24 mouse cellular contexts compared by ENCODE assay signal in the genomic region with DNA sequence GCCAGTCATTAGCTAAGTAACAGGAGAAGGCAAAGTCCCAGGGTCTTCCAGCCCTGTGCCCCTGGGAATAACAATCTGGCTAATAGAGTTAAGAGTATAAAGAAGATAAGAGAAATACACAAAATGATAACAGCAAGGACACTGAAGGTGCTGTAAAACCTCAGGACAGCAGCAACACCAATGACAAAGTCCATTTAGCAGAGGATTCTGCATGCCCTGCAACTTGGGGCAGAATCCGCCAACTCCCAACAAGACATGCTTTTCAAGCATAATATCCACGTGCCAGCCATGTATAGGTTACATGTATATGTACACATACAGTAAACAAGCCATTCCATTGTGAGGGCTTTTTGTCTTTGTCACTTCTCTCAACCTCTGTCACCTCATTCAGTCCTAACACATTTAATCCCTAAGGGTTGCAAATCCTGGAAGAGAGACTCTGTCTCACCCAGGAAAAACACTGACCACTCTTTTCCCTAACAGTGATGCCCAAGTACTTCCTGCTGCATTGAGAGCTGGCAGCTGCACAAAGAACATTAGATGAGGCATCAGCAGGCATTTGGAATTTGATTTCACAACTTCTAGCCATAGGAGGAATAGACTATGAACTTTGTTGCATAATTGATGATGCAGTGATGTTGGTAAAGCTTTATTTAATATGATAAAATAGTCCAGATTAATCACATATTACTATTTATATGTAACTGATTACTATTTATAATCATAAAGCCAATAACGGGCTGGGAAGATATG.
DNase-seq lines count a peak whose midpoint lies in the region; ATAC-seq and TF ChIP-seq lines count a peak whose summit lies in the region.
"Had no signal": no experiment of that assay in that cellular context is flagged by ENCODE, and none has a peak within 500 bp of the region (broad histone marks: within the 10 kb centered on the region; RNA-seq: fewer than 3 reads in every experiment).

No protein-coding gene starts in this region.

- ATAC-seq in Patski, result peak; percentile 51
- peak; percentile 80 for ATAC-seq in intestine, embryonic 15.5 days
- ATAC-seq in neural tube, embryonic 15.5 days (ENCODE audit: low FRiP score), result no peak
- ATAC-seq: CD4-positive, CD25-positive, alpha-beta regulatory T cell, adult 4 months; forebrain, embryonic 13.5 days had no signal

- H3K9me3 ChIP-seq in intestine, embryonic 15.5 days, result no peaks in the 10 kb centered on the region
- H3K9me3 ChIP-seq in neural tube, embryonic 15.5 days (replicated peaks), result no peaks in the 10 kb centered on the region
- H3K9me3 ChIP-seq: embryonic facial prominence, embryonic 15.5 days; forebrain, embryonic 13.5 days; G1E; heart, embryonic 15.5 days had no signal

- no peaks in the 10 kb centered on the region for H3K27me3 ChIP-seq in Patski
- H3K27me3 ChIP-seq in intestine, embryonic 15.5 days (replicated peaks), result no peaks in the 10 kb centered on the region
- H3K27me3 ChIP-seq in small intestine, adult 2 months (ENCODE audit: control insufficient read depth, insufficient read depth, low read length), result no peaks in the 10 kb centered on the region
- H3K27me3 ChIP-seq in neural tube, embryonic 15.5 days (replicated peaks), result no peaks in the 10 kb centered on the region
- H3K27me3 ChIP-seq: embryonic facial prominence, embryonic 15.5 days; forebrain, embryonic 13.5 days; heart, embryonic 15.5 days had no signal

- no peak for TF ChIP-seq POLR2A in small intestine, adult 2 months (IDR thresholded peaks at IDR 0.05; ENCODE audit: low read depth, low read length)

- H3K4me3 ChIP-seq in intestine, embryonic 15.5 days (replicated peaks), result no peak overlapping the region
- H3K4me3 ChIP-seq in small intestine, adult 2 months (ENCODE audit: low read depth, low read length), result no peak overlapping the region
- no peak overlapping the region for H3K4me3 ChIP-seq in neural tube, embryonic 15.5 days (replicated peaks)
- H3K4me3 ChIP-seq: embryonic facial prominence, embryonic 15.5 days; erythroblast, embryonic 14.5 days; forebrain, embryonic 13.5 days; heart, adult 2 months; heart, embryonic 15.5 days had no signal

- no peaks in the 10 kb centered on the region for H3K4me1 ChIP-seq in intestine, embryonic 15.5 days (replicated peaks)
- H3K4me1 ChIP-seq in small intestine, adult 2 months (ENCODE audit: control insufficient read depth, insufficient read depth, insufficient read length, low read length), result peaks cover 21% of the 10 kb centered on the region; the same call in 1 of the 2 replicates
- H3K4me1 ChIP-seq in neural tube, embryonic 15.5 days, result no peaks in the 10 kb centered on the region
- H3K4me1 ChIP-seq: embryonic facial prominence, embryonic 15.5 days; forebrain, embryonic 13.5 days; heart, embryonic 15.5 days had no signal

- no peak for TF ChIP-seq CTCF in Patski (IDR thresholded peaks at IDR 0.05)
- TF ChIP-seq CTCF in small intestine, adult 2 months (IDR thresholded peaks at IDR 0.05; ENCODE audit: extremely low read depth, insufficient read length, insufficient replicate concordance, low read depth, low read length), result no peak

- peak; percentile 82 for DNase-seq in 3T3-L1 (ENCODE audit: low read depth, low spot score)
- DNase-seq in Patski (ENCODE audit: low read depth, low spot score), result no peak
- no peak for DNase-seq in adrenal gland, postnatal 36 days
- DNase-seq in kidney, postnatal 36 days, result no peak
- DNase-seq: adrenal gland, adult 2 months; adrenal gland, postnatal 25 days; cerebellum, adult 2 months; cerebellum, postnatal 14 days; embryo, embryonic 11 days; gastrocnemius, postnatal 36 days; heart, adult 2 months; heart, postnatal 14 days; kidney, adult 18-20 months had no signal

- H3K4me2 ChIP-seq in intestine, embryonic 15.5 days (replicated peaks), result no peak overlapping the region
- H3K4me2 ChIP-seq in neural tube, embryonic 15.5 days, result no peak overlapping the region
- H3K4me2 ChIP-seq: embryonic facial prominence, embryonic 15.5 days; forebrain, embryonic 13.5 days; heart, embryonic 11.5 days; heart, embryonic 15.5 days; hindbrain, embryonic 14.5 days had no signal

- CTCF ChIA-PET in Patski (lab: Charles Lee), result no interaction called here

- H3K36me3 ChIP-seq in intestine, embryonic 15.5 days, result no peaks in the 10 kb centered on the region
- no peaks in the 10 kb centered on the region for H3K36me3 ChIP-seq in small intestine, adult 2 months (ENCODE audit: control insufficient read depth, insufficient read depth, low read length)
- H3K36me3 ChIP-seq in neural tube, embryonic 15.5 days, result no peaks in the 10 kb centered on the region
- H3K36me3 ChIP-seq: embryonic facial prominence, embryonic 15.5 days; G1E; heart, embryonic 15.5 days had no signal

- no peak overlapping the region for H3K9ac ChIP-seq in intestine, embryonic 15.5 days
- no peak overlapping the region for H3K9ac ChIP-seq in neural tube, embryonic 15.5 days (replicated peaks)
- H3K9ac ChIP-seq: embryonic facial prominence, embryonic 15.5 days; forebrain, embryonic 13.5 days; heart, embryonic 15.5 days; hindbrain, embryonic 14.5 days had no signal

- POLR2A ChIA-PET in Patski (lab: Charles Lee), result no interaction called here

- 65% methylated on average over 3 of the region's 3 CpGs for WGBS in intestine, embryonic 15.5 days
- 38% methylated on average over 3 of the region's 3 CpGs for WGBS in small intestine, adult 2 months
- 94% methylated on average over 3 of the region's 3 CpGs for WGBS in neural tube, embryonic 15.5 days

- in situ Hi-C loops in Patski (cut with MboI; ENCODE audit: low pct_unique_long_range_greater_than_20kb), result loop anchor here (5.0 kb wide), 1 partner anchor 51 kb away; no protein-coding TSS in a partner anchor

- H3K27ac ChIP-seq in intestine, embryonic 15.5 days, result no peak overlapping the region
- peak overlapping the region; percentile 81 for H3K27ac ChIP-seq in small intestine, adult 2 months (ENCODE audit: insufficient read depth, low read depth, low read length)
- no peak overlapping the region for H3K27ac ChIP-seq in neural tube, embryonic 15.5 days (replicated peaks)
- H3K27ac ChIP-seq: embryonic facial prominence, embryonic 15.5 days; forebrain, embryonic 13.5 days; heart, adult 2 months; heart, embryonic 15.5 days; hindbrain, embryonic 14.5 days had no signal
